Mouse (Mus musculus): Measurements from ENCODE around the gene Tfcp2. TPM values are rescaled to one million over a fixed set of nuclear protein-coding genes. Genes with fewer than 3 reads are reported as not detected.
A peak's percentile ranks its signal among the peaks of the same experiment; 100 is the strongest.
"Not testable (repeated sequence)": the region's sequence is repeated elsewhere in the genome, so short reads cannot be mapped to it uniquely, and the experiment has no call there.

The Tfcp2 gene
- polyA plus RNA-seq, 1 experiment from 2014 or later = 4.1 TPM

DNA sequence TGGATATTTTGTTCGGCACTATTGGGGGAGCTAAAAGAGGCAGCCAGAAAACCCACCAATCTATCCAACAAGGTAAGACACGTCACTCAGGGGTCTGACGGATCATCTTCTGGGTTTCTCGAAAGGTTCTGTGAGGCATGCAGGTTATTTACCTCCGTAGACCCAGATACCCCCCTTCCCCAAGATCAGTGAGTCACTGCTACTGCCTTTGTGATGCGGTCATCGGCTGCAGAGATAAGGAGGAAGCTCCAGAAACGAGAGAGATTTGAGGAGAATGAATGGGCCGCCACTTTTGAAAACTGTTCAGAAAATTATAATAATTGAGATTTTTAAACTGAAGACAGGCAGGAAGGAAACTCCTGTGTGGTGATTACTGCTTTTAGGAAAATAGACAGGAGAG lies 4.6 kb upstream of the Tfcp2 start:
- peaks cover 47% of the 10 kb centered on the region for H3K4me1 ChIP-seq (replicated peaks)
- WGBS (ENCODE audit: insufficient replicate concordance) = 66% methylated on average over 9 of the region's 9 CpGs
- no peak overlapping the region for H3K9ac ChIP-seq
- no peaks in the 10 kb centered on the region for H3K27me3 ChIP-seq
- H3K27ac ChIP-seq (replicated peaks) = no peak overlapping the region
- peak overlapping the region; percentile 66 for H3K4me2 ChIP-seq
- no peak for ATAC-seq (ENCODE audit: insufficient read depth)
- peak overlapping the region; percentile 49 for H3K4me3 ChIP-seq (replicated peaks)
- no peaks in the 10 kb centered on the region for H3K36me3 ChIP-seq (replicated peaks)
- no peaks in the 10 kb centered on the region for H3K9me3 ChIP-seq (replicated peaks)

DNA sequence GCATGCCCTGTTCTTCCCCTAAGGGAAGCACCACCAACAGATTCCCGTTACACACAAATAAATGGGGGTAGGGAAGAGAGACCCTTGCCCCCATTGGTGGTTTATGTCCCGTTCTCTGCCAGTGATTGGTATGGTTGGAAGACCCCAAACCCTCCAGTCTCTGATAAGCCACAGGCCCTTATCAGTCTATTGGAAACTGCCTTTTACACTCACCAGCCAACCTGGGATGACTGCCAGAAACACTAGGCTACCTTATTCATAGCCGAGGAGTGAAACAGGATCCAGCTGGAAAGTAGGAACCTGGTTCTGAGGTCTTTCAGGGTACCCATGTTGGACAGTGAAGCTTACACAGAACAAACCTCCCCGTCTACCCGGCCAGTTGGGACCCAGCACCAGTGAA lies 4.2 kb upstream of the Tfcp2 start:
- no peaks in the 10 kb centered on the region for H3K9me3 ChIP-seq (replicated peaks)
- no peaks in the 10 kb centered on the region for H3K36me3 ChIP-seq (replicated peaks)
- H3K27ac ChIP-seq (replicated peaks) = no peak overlapping the region
- ATAC-seq (ENCODE audit: insufficient read depth) = no peak
- H3K4me3 ChIP-seq (replicated peaks) = peak overlapping the region; percentile 11; the same call in 1 of the 2 replicates
- H3K9ac ChIP-seq = no peak overlapping the region
- 65% methylated on average over 5 of the region's 5 CpGs for WGBS (ENCODE audit: insufficient replicate concordance)
- no peaks in the 10 kb centered on the region for H3K27me3 ChIP-seq
- peak overlapping the region; percentile 66 for H3K4me2 ChIP-seq
- peaks cover 50% of the 10 kb centered on the region for H3K4me1 ChIP-seq (replicated peaks)

DNA sequence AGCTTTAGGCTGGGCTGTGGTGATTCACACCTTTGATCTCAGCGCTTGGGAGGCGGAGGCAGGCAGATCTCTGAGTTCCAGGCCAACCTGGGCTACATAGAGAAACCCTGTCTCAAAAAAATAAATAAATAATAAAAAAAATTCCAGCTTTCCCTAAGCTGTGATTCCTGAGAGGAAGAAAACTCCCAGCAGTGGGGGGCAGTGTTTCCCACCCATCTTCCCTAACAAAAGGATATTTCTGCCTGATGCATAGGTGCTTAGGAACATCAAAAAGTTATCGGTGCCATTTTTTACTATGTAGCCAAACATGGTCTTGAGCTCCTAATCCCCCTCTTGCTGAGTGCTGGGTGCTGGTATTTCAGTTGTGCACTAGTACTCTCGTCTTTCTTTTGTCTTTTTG lies 1.5 kb downstream of the Tfcp2 start:
- Histone ChIP-seq H3K27me3 (no peaks in the 10 kb centered on the region), H3K4me3 (replicated peaks) (no peak overlapping the region), H3K4me2 (peak overlapping the region; percentile 92), H3K9ac (no peak overlapping the region), H3K9me3 (replicated peaks) (no peaks in the 10 kb centered on the region), H3K27ac (replicated peaks) (no peak overlapping the region), H3K4me1 (replicated peaks) (peaks cover 38% of the 10 kb centered on the region), H3K36me3 (replicated peaks) (peaks cover 4% of the 10 kb centered on the region)
- no peak for ATAC-seq (ENCODE audit: insufficient read depth)
- 88% methylated on average over 4 of the region's 4 CpGs for WGBS (ENCODE audit: insufficient replicate concordance)

DNA sequence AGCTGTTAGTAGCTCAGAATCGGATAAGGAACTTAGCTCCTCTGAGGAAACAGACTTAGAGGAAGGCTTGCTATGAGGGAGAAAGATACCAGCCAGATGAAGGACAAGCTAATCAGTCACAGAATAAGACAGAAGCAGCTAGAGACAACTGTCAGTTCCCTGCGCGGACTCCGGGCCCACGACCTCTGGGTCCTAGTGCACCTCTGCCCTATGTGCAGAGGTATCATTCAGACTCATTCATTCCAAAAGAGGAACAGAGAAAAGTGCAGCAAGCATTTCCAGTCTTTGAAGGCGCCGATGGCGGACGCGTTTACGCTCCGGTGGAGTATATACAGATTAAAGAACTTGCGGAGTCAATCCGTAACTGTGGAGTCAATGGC lies 8.2 kb downstream of the Tfcp2 start:
- ATAC-seq (ENCODE audit: insufficient read depth) = not testable (repeated sequence)

DNA sequence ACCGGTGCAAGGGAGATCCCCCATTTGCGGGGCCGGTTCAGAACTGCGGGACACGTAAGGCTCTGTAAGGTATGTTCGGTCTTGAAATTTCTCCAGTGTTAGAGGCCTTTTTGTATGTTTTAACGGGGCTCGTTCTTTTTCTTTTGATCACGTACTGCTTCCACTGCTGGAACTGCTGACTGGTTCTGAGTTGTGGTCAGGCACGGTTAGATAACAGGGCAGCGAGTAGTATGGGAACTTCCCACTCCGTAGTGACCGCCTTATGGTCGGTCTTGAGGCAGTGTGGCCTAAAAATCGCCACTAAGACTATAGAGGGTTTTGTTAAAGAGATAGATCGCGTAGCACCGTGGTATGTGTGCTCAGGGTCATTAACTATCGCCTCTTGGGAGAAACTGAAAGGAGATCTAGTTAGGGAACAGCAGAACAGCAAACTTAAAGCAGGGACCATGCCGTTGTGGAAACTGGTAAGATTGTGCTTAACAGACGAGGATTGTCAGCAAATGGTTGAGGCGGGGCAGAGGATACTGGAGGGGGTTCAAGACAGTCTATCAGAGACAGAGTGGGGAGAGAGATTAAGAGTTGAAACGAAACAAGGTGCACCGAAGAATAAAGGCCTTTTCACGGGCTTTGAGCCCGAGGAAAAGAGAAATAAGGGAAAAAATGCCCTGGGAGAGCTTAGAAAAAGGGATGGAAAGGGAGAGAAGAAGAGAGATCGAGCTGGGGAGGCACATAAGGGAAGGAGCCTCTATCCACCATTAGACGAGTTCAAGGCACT lies 8.7 kb downstream of the Tfcp2 start:
- H3K9me3 ChIP-seq (replicated peaks); H3K36me3 ChIP-seq (replicated peaks); ATAC-seq (ENCODE audit: insufficient read depth); H3K9ac ChIP-seq; H3K27ac ChIP-seq (replicated peaks); H3K4me2 ChIP-seq; H3K4me1 ChIP-seq (replicated peaks); H3K4me3 ChIP-seq (replicated peaks); H3K27me3 ChIP-seq: not testable (repeated sequence)
- 73% methylated on average over 28 of the region's 28 CpGs for WGBS (ENCODE audit: insufficient replicate concordance)

More for the DNA sequence above, 8.2 kb downstream of the Tfcp2 start:
- H3K27ac ChIP-seq (replicated peaks); H3K36me3 ChIP-seq (replicated peaks); H3K9me3 ChIP-seq (replicated peaks); H3K27me3 ChIP-seq; H3K4me3 ChIP-seq (replicated peaks); H3K9ac ChIP-seq; H3K4me1 ChIP-seq (replicated peaks); H3K4me2 ChIP-seq: not testable (repeated sequence)
- 83% methylated on average over 14 of the region's 14 CpGs for WGBS (ENCODE audit: insufficient replicate concordance)

DNA sequence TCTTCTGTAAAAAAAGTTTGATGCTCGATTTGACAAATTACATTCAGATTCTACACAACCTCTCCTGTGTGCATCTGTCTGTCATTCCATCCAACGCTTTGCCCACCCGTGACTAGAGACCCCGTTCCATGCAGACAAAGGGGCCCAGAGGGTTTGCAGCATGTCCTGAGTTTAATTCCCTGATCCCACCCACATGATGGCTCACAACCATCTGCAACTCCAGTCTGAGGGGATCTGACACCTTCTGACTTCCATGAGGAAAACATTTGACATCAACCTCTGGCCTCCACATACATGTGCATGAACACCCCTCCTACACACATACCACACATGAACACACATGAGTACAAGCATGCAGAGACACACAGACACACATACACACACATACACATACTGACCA lies 10.4 kb downstream of the Tfcp2 start:
- WGBS (ENCODE audit: insufficient replicate concordance) = 69% methylated on average over 4 of the region's 4 CpGs
- no peaks in the 10 kb centered on the region for H3K27me3 ChIP-seq

DNA sequence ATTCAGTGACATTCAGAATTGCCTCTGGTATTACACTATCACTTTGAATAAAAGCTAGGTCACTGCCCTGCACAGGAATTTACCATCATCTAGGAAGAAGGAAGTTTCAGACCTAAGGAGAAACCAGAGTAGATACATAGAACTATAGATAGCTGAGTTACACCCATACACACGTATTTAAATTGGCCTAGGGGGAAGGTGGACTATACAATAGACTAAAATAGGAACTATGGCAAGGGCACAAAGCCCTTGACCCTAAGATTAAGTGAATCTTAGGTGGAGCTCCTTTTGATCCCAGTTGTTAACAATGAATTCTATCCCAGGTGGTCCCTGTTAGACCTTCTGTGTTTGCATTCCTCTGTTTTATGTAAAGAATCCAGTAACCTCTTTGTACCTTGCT lies 10.8 kb downstream of the Tfcp2 start:
- not testable (repeated sequence) for H3K27me3 ChIP-seq; ATAC-seq (ENCODE audit: insufficient read depth); H3K9ac ChIP-seq; H3K9me3 ChIP-seq (replicated peaks); H3K4me2 ChIP-seq; H3K36me3 ChIP-seq (replicated peaks); H3K4me3 ChIP-seq (replicated peaks); H3K27ac ChIP-seq (replicated peaks); H3K4me1 ChIP-seq (replicated peaks)
- WGBS (ENCODE audit: insufficient replicate concordance) = 53% methylated on average over 1 of the region's 1 CpGs

More for the DNA sequence above, 10.4 kb downstream of the Tfcp2 start:
- no peak for ATAC-seq (ENCODE audit: insufficient read depth)
- Histone ChIP-seq H3K27ac (replicated peaks) (no peak overlapping the region), H3K9ac (no peak overlapping the region), H3K36me3 (replicated peaks) (no peaks in the 10 kb centered on the region), H3K9me3 (replicated peaks) (no peaks in the 10 kb centered on the region), H3K4me1 (replicated peaks) (no peaks in the 10 kb centered on the region), H3K4me3 (replicated peaks) (no peak overlapping the region), H3K4me2 (no peak overlapping the region)

DNA sequence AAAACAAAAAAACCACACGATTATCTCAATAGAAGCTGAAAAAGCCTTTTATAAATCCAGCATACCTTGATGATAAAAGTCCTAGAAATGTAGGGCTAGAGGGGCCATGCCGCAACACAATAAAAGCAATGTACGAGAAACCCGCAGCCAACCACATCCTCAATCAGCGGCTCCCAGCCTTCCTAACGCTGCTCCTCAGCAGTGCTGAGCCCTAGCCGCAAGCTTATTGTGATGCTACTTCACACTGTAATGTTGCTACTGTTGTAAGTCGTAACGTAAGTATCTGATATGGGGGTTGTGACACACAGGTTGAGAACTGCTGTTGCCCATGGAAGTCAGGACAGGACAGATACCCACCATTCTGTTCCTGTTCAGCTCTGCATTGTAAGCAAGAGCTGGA lies 12.4 kb downstream of the Tfcp2 start:
- H3K9ac ChIP-seq = no peak overlapping the region
- H3K36me3 ChIP-seq (replicated peaks) = no peaks in the 10 kb centered on the region
- no peak for ATAC-seq (ENCODE audit: insufficient read depth)
- no peak overlapping the region for H3K4me3 ChIP-seq (replicated peaks)
- no peaks in the 10 kb centered on the region for H3K9me3 ChIP-seq (replicated peaks)
- no peak overlapping the region for H3K27ac ChIP-seq (replicated peaks)
- no peaks in the 10 kb centered on the region for H3K27me3 ChIP-seq
- 65% methylated on average over 9 of the region's 9 CpGs for WGBS (ENCODE audit: insufficient replicate concordance)
- H3K4me2 ChIP-seq = no peak overlapping the region
- H3K4me1 ChIP-seq (replicated peaks) = no peaks in the 10 kb centered on the region

DNA sequence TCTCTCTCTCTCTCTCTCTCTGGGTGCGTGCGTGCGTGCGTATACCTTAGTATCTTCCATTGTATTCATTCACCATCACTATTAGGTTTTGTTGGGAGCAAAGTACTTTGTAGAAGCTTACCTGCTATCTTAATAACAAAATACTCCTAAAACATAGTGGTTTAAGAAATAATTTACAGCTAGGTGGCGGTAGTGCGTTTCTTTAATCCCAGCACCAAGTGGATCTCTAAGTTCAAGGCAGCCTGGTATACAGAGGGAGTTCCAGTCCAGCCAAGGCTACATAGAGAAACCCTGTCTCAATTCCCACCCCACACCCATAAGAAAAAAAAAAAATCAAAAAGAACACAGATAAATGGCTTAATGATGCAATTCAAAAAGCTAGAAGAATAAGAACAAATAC lies 13.9 kb downstream of the Tfcp2 start:
- WGBS (ENCODE audit: insufficient replicate concordance) = 75% methylated on average over 6 of the region's 6 CpGs
- ATAC-seq (ENCODE audit: insufficient read depth) = no peak

DNA sequence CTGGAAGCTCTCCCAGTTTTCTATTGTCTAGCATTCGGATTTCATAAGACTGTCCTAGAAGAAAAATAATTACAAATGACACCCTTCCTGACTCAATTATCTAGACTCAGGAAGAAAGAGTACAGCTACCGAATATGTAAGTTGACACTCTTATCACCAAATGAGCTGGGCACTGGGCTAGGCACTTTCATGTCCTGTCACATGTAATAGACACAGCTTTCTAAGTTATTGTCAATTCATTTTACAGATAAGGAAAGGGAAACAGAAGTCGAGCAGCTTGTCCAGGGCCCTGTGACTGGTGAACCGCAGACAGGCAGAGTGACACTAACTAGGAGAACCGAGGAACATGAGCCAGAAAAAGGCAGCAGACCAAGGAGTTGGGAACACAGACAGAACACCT lies 23.9 kb downstream of the Tfcp2 start:
- WGBS (ENCODE audit: insufficient replicate concordance) = 35% methylated on average over 5 of the region's 5 CpGs
- Histone ChIP-seq H3K9ac (no peak overlapping the region), H3K4me2 (no peak overlapping the region), H3K36me3 (replicated peaks) (no peaks in the 10 kb centered on the region), H3K9me3 (replicated peaks) (no peaks in the 10 kb centered on the region), H3K27me3 (no peaks in the 10 kb centered on the region), H3K4me1 (replicated peaks) (no peaks in the 10 kb centered on the region), H3K27ac (replicated peaks) (no peak overlapping the region), H3K4me3 (replicated peaks) (no peak overlapping the region)
- no peak for ATAC-seq (ENCODE audit: insufficient read depth)

More for the DNA sequence above, 13.9 kb downstream of the Tfcp2 start:
- Histone ChIP-seq H3K4me2 (no peak overlapping the region), H3K36me3 (replicated peaks) (no peaks in the 10 kb centered on the region), H3K9ac (no peak overlapping the region), H3K4me1 (replicated peaks) (no peaks in the 10 kb centered on the region), H3K27me3 (no peaks in the 10 kb centered on the region), H3K27ac (replicated peaks) (no peak overlapping the region), H3K9me3 (replicated peaks) (no peaks in the 10 kb centered on the region), H3K4me3 (replicated peaks) (no peak overlapping the region)

DNA sequence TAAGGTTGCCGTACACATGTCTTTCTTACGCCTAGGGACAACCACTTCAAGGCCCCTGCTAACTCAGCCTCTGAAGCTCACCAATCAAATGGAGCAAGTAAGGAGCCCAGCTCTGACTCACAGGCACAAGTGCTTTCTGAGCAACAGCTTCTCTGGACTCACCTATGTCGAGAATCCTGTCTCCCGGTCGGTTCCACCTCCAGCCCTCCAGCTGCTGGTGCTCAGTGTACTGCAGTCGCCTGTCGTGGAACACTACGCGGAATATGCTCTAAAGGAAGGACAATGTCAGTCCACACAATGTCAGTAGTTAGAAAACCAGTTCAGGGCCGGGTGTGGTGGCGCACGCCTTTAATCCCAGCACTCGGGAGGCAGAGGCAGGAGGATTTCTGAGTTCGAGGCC lies 26.4 kb downstream of the Tfcp2 start:
- ATAC-seq (ENCODE audit: insufficient read depth) = no peak
- no peak overlapping the region for H3K4me2 ChIP-seq
- no peak overlapping the region for H3K4me3 ChIP-seq (replicated peaks)
- H3K9ac ChIP-seq = no peak overlapping the region
- H3K36me3 ChIP-seq (replicated peaks) = no peaks in the 10 kb centered on the region
- no peak overlapping the region for H3K27ac ChIP-seq (replicated peaks)
- no peaks in the 10 kb centered on the region for H3K27me3 ChIP-seq
- H3K4me1 ChIP-seq (replicated peaks) = no peaks in the 10 kb centered on the region
- 82% methylated on average over 14 of the region's 14 CpGs for WGBS (ENCODE audit: insufficient replicate concordance)
- H3K9me3 ChIP-seq (replicated peaks) = no peaks in the 10 kb centered on the region

DNA sequence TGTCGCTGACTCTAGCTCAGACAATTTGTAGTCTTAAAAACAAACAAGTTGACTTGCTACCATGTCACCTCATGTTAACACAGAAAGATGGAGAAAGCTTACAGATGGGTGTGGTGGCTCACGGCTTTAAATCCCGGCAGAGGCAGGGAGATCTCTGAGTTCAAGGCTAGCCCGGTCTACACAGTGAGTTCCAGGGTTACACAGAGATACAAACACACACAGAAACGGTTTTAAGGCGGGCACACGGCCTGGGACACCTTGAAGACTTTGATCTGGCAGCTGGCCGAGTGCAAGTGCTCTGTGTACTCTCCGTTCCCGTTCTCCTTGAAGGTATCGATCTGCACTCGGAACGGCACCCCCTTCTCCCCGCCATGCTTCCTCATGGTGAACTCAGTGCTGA lies 31.5 kb downstream of the Tfcp2 start:
- Histone ChIP-seq H3K4me1 (replicated peaks) (no peaks in the 10 kb centered on the region), H3K9me3 (replicated peaks) (no peaks in the 10 kb centered on the region), H3K4me2 (no peak overlapping the region), H3K27me3 (no peaks in the 10 kb centered on the region), H3K27ac (replicated peaks) (no peak overlapping the region), H3K9ac (no peak overlapping the region), H3K4me3 (replicated peaks) (no peak overlapping the region), H3K36me3 (replicated peaks) (peaks cover 6% of the 10 kb centered on the region; the same call in 1 of the 2 replicates)
- ATAC-seq (ENCODE audit: insufficient read depth) = no peak
- 78% methylated on average over 14 of the region's 14 CpGs for WGBS (ENCODE audit: insufficient replicate concordance)
